Mouse (Mus musculus) liver, embryonic 14.5 days (tissue): Measurements from ENCODE around the gene Zkscan4.

ENCODE experiments used
- CTCF ChIP-seq: IDR thresholded peaks from 2 replicates; pipeline ENCODE4 v1.5.1; 2016; ENCODE audit warnings: antibody characterized with exemption, low read depth, control low read depth
- EP300 ChIP-seq: IDR thresholded peaks from 2 replicates; pipeline ENCODE4 v1.6.1; 2016; ENCODE audit warnings: antibody characterized with exemption, low read depth

DNA sequence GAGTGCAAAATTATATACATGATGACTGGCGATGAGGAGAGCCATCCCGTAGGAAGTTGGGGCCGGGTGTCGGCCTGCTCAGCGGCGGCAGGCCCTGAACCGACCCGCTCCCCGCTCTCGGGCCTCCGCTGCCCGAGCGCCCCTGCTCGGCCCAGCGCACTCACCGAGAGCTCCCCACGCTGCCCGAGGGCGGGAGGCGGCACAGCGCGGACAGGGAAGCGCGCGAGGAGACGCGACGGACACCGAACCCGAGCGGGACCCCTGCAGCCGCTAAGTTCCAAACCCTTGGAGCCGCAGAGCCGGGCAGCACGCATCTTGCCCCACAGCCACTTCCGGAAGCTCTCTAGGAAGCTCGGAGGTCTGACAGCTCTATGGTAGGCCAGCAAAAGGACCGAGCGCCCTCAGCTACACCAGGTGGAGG is 52.1 kb downstream of the Zkscan4 start, which contains the start of gene Zkscan8:
- TF ChIP-seq EP300, result no peak
- no peak for TF ChIP-seq CTCF
